ENCODE assay signal across 12 mouse cellular contexts in the genomic region with DNA sequence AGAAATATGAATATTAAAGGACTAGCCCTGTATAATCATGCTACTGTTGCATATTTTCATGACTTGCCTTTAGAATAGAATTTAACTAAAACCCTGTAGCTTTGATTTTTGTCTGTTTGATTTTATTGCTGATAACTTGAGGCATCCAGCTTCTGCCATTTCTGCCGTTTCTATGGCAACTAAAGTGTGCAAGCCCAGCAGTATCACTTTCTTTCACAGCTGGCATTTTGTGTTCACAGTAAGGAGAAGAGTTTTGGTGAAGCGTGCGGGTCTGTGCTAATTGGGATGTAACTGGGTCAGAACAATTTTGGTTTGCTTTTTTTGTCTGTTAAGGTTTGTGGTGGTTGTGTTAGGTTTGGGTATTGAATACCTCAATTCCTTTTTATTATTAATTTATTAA.
DNase-seq lines count a peak whose midpoint lies in the region; ATAC-seq and TF ChIP-seq lines count a peak whose summit lies in the region.
"Had no signal": no experiment of that assay in that cellular context is flagged by ENCODE, and none has a peak within 500 bp of the region (broad histone marks: within the 10 kb centered on the region; RNA-seq: fewer than 3 reads in every experiment).

No protein-coding gene starts in this region.

- peak; percentile 55 for DNase-seq in embryonic facial prominence, embryonic 11.5 days (ENCODE audit: low spot score)
- DNase-seq in embryonic facial prominence, embryonic 10.5 days (ENCODE audit: low spot score): no peak
- DNase-seq in left cerebral cortex, adult 2 months (ENCODE audit: extremely low spot score in 1 of 2, low spot score in 2 of 2): no peak
- no peak for DNase-seq in left cerebral cortex, adult 11 months (ENCODE audit: low spot score)
- no peak for DNase-seq in ovary, postnatal 36 days (ENCODE audit: low spot score)
- no peak for DNase-seq in cerebellum, adult 8-10 months
- DNase-seq: cerebellum, adult 11 months; gastrocnemius, postnatal 10 days; liver, embryonic 13.5 days had no signal

- no peak for ATAC-seq in embryonic facial prominence, embryonic 11.5 days (replicated peaks; ENCODE audit: insufficient number of reproducible peaks, low FRiP score, low TSS enrichment, low read depth)
- peak; percentile 36 for ATAC-seq in CD4-positive, CD25-positive, alpha-beta regulatory T cell, adult 4 months
- ATAC-seq in inflammation-experienced regulatory T-cells, adult 6 months: peak; percentile 51

- H3K4me1 ChIP-seq in embryonic facial prominence, embryonic 11.5 days (ENCODE audit: control insufficient read depth, insufficient read depth, low read length): no peaks in the 10 kb centered on the region; the same call in 1 of the 2 replicates
- H3K4me1 ChIP-seq in embryonic facial prominence, embryonic 10.5 days: peaks cover 43% of the 10 kb centered on the region

- no peak overlapping the region for H3K27ac ChIP-seq in embryonic facial prominence, embryonic 11.5 days (replicated peaks; ENCODE audit: low read depth, low read length)
- H3K27ac ChIP-seq in embryonic facial prominence, embryonic 10.5 days (replicated peaks): no peak overlapping the region
- peak overlapping the region; percentile 84 for H3K27ac ChIP-seq in left cerebral cortex, adult 2 months
- H3K27ac ChIP-seq: heart, embryonic 15.5 days had no signal

- no peaks in the 10 kb centered on the region for H3K27me3 ChIP-seq in embryonic facial prominence, embryonic 11.5 days (ENCODE audit: control insufficient read depth, insufficient read depth, low read length)
- H3K27me3 ChIP-seq in embryonic facial prominence, embryonic 10.5 days (replicated peaks; ENCODE audit: low read depth, poor library complexity, severe bottlenecking): no peaks in the 10 kb centered on the region
- H3K27me3 ChIP-seq: heart, embryonic 15.5 days; liver, embryonic 13.5 days had no signal

- 53% methylated on average over 3 of the region's 3 CpGs for WGBS in embryonic facial prominence, embryonic 11.5 days
- 60% methylated on average over 3 of the region's 3 CpGs for WGBS in embryonic facial prominence, embryonic 10.5 days

- H3K36me3 ChIP-seq in embryonic facial prominence, embryonic 11.5 days (replicated peaks; ENCODE audit: control insufficient read depth, insufficient read depth, low read depth, low read length): no peaks in the 10 kb centered on the region
- H3K36me3 ChIP-seq in embryonic facial prominence, embryonic 10.5 days (replicated peaks): peaks cover 7% of the 10 kb centered on the region; the same call in 1 of the 2 replicates
- H3K36me3 ChIP-seq: heart, embryonic 15.5 days; liver, embryonic 13.5 days had no signal

- H3K9me3 ChIP-seq in embryonic facial prominence, embryonic 11.5 days (replicated peaks; ENCODE audit: control insufficient read depth, low read length): no peaks in the 10 kb centered on the region
- 0 out of 2 replicates have a peak, but pooled peaks cover 3% of the 10 kb centered on the region for H3K9me3 ChIP-seq in embryonic facial prominence, embryonic 10.5 days
- H3K9me3 ChIP-seq: heart, embryonic 15.5 days; liver, embryonic 13.5 days had no signal

- H3K4me3 ChIP-seq in embryonic facial prominence, embryonic 11.5 days (ENCODE audit: low read depth, low read length): no peak overlapping the region
- H3K4me3 ChIP-seq in embryonic facial prominence, embryonic 10.5 days: no peak overlapping the region
- no peak overlapping the region for H3K4me3 ChIP-seq in left cerebral cortex, adult 2 months
- H3K4me3 ChIP-seq: heart, embryonic 15.5 days; liver, embryonic 13.5 days had no signal

- no peak overlapping the region for H3K9ac ChIP-seq in embryonic facial prominence, embryonic 11.5 days (replicated peaks; ENCODE audit: low read length)
- H3K9ac ChIP-seq: heart, embryonic 15.5 days; liver, embryonic 13.5 days had no signal

- H3K4me2 ChIP-seq in embryonic facial prominence, embryonic 11.5 days (ENCODE audit: low read depth, low read length): no peak overlapping the region
- H3K4me2 ChIP-seq: heart, embryonic 15.5 days; liver, embryonic 13.5 days had no signal

- TF ChIP-seq CTCF in left cerebral cortex, adult 2 months (IDR thresholded peaks at IDR 0.05): no peak

- intact Hi-C loops in left cerebral cortex, adult 2 months (cut with DNase I): loop anchor here (2.0 to 5.0 kb wide), 2 partner anchors 74 to 76 kb away; no protein-coding TSS in a partner anchor
